Mouse (Mus musculus) CH12.LX (cell line): ENCODE data around the gene Tut7. TPM values are rescaled to one million over a fixed set of nuclear protein-coding genes. Genes with fewer than 3 reads are reported as not detected.
"Not testable (repeated sequence)": the region's sequence is repeated elsewhere in the genome, so short reads cannot be mapped to it uniquely, and the experiment has no call there.

ENCODE experiments used
- DNase-seq: peaks from one replicate; pipeline ENCODE4 v3.0.0-alpha.2; 2013; ENCODE audit errors: extremely low read depth
- H3K27ac ChIP-seq: 2 replicates; pipeline ENCODE4 v1.5.1; 2012; ENCODE audit warnings: low read depth, mild to moderate bottlenecking, control low read depth, moderate library complexity; ENCODE audit not compliant: insufficient read depth
- H3K27me3 ChIP-seq: replicated peaks from 2 replicates; pipeline ENCODE3; 2012; ENCODE audit warnings: inconsistent platforms
- H3K36me3 ChIP-seq, 2 experiments: replicated peaks in 1 of 2; 2 replicates each; pipeline versions ENCODE3 to v1.6.1; 2012; ENCODE audit warnings: inconsistent platforms in 1 of 2, low read length in 1 of 2, mild to moderate bottlenecking in 1 of 2, mixed read lengths in 1 of 2, moderate library complexity in 1 of 2; ENCODE audit not compliant: control insufficient read depth in 1 of 2, insufficient read depth in 1 of 2
- H3K4me1 ChIP-seq, 2 experiments: 2 replicates each; pipeline ENCODE4 v1.6.1; 2012; ENCODE audit warnings: inconsistent platforms in 1 of 2, moderate library complexity in 1 of 2; ENCODE audit not compliant: insufficient read depth in 2 of 2, control insufficient read depth in 1 of 2
- H3K4me2 ChIP-seq: 2 replicates; pipeline ENCODE4 v1.6.1; 2012; ENCODE audit warnings: low read depth, mild to moderate bottlenecking, control low read depth; ENCODE audit not compliant: poor library complexity, insufficient read depth, severe bottlenecking
- H3K4me3 ChIP-seq, 3 experiments: fragments of 150-350 bp in 1 of 3; sonication (generic) in 1 of 3; replicated peaks in 1 of 3; 2 replicates each; pipeline versions ENCODE3 to v1.5.1; 2011 to 2012; ENCODE audit warnings: low read depth in 2 of 3, low read length in 2 of 3, mild to moderate bottlenecking in 2 of 3, moderate library complexity in 2 of 3, control low read depth in 1 of 3, improper control_type of control experiment in 1 of 3, inconsistent platforms in 1 of 3, mixed read lengths in 1 of 3; ENCODE audit not compliant: poor library complexity in 1 of 3
- H3K79me2 ChIP-seq: replicated peaks from 2 replicates; pipeline ENCODE4 v1.6.1; 2012; ENCODE audit warnings: mild to moderate bottlenecking, moderate library complexity; ENCODE audit not compliant: control insufficient read depth, poor library complexity, insufficient read depth, severe bottlenecking; ENCODE audit errors: extremely low read depth
- H3K9ac ChIP-seq: 2 replicates; pipeline ENCODE4 v1.6.1; 2012; ENCODE audit warnings: low read depth, mild to moderate bottlenecking, control low read depth, moderate library complexity; ENCODE audit not compliant: insufficient read depth
- H3K9me3 ChIP-seq: replicated peaks from 2 replicates; pipeline ENCODE3; 2012; ENCODE audit warnings: low read length, inconsistent platforms, mixed read lengths
- CHD1 ChIP-seq: IDR thresholded peaks from 2 replicates; pipeline ENCODE4 v1.6.1; 2012; ENCODE audit warnings: low read depth, low read length, improper control_type of control experiment, inconsistent platforms
- CHD2 ChIP-seq: IDR thresholded peaks from 2 replicates; pipeline ENCODE4 v1.6.1; 2011; ENCODE audit warnings: low read length, improper control_type of control experiment
- CTCF ChIP-seq, 2 experiments: IDR thresholded peaks in 1 of 2; conservative IDR thresholded peaks in 1 of 2; 2 replicates each; pipeline ENCODE4 v1.5.1; 2011 to 2012; ENCODE audit warnings: low read depth in 2 of 2, low read length in 2 of 2, improper control_type of control experiment in 1 of 2, inconsistent platforms in 1 of 2, mild to moderate bottlenecking in 1 of 2, moderate library complexity in 1 of 2
- IRF4 ChIP-seq: IDR thresholded peaks from 2 replicates; pipeline ENCODE4 v1.6.1; 2014; ENCODE audit warnings: low read depth, mild to moderate bottlenecking, inconsistent platforms, low read length, improper control_type of control experiment
- KAT2A ChIP-seq: IDR thresholded peaks from 2 replicates; pipeline ENCODE4 v1.6.1; 2012; ENCODE audit warnings: low read length, improper control_type of control experiment, inconsistent platforms; ENCODE audit not compliant: insufficient replicate concordance
- MAZ ChIP-seq: IDR thresholded peaks from 2 replicates; pipeline ENCODE4 v1.6.1; 2012; ENCODE audit warnings: low read depth, mild to moderate bottlenecking, inconsistent platforms, low read length, improper control_type of control experiment, moderate library complexity
- MEF2A ChIP-seq: IDR thresholded peaks from 2 replicates; pipeline ENCODE4 v1.6.1; 2014; ENCODE audit warnings: low read depth, mild to moderate bottlenecking, inconsistent platforms, low read length, improper control_type of control experiment, borderline replicate concordance
- NELFE ChIP-seq: IDR thresholded peaks from 2 replicates; pipeline ENCODE4 v1.6.1; 2011; ENCODE audit warnings: low read depth, low read length, improper control_type of control experiment
- PAX5 ChIP-seq: IDR thresholded peaks from 2 replicates; pipeline ENCODE4 v1.6.1; 2012; ENCODE audit warnings: low read length, inconsistent platforms, mixed read lengths
- RAD21 ChIP-seq: IDR thresholded peaks from 2 replicates; pipeline ENCODE4 v1.6.1; 2011; ENCODE audit warnings: low read depth, mild to moderate bottlenecking, low read length, improper control_type of control experiment, moderate library complexity
- SIN3A ChIP-seq: IDR thresholded peaks from 2 replicates; pipeline ENCODE4 v1.6.1; 2012; ENCODE audit warnings: low read length, improper control_type of control experiment, inconsistent platforms
- SMC3 ChIP-seq: IDR thresholded peaks from 2 replicates; pipeline ENCODE4 v1.6.1; 2011; ENCODE audit warnings: low read depth, low read length, improper control_type of control experiment
- TBP ChIP-seq: conservative IDR thresholded peaks from 2 replicates; pipeline ENCODE4 v1.6.1; 2011; ENCODE audit warnings: low read depth, low read length, improper control_type of control experiment
- TCF12 ChIP-seq: IDR thresholded peaks from 2 replicates; pipeline ENCODE4 v1.6.1; 2014; ENCODE audit warnings: low read depth, mild to moderate bottlenecking, inconsistent platforms, low read length, improper control_type of control experiment
- UBTF ChIP-seq: IDR thresholded peaks from 2 replicates; pipeline ENCODE4 v1.6.1; 2012; ENCODE audit warnings: low read depth, mild to moderate bottlenecking, inconsistent platforms, low read length, improper control_type of control experiment, moderate library complexity
- USF1 ChIP-seq: IDR thresholded peaks from 2 replicates; pipeline ENCODE4 v1.6.1; 2014; ENCODE audit warnings: low read depth, mild to moderate bottlenecking, inconsistent platforms, low read length, improper control_type of control experiment
- USF2 ChIP-seq: conservative IDR thresholded peaks from 2 replicates; pipeline ENCODE4 v1.6.1; 2011; ENCODE audit warnings: low read depth, low read length, improper control_type of control experiment
- dilution Hi-C: fragments of 300-500 bp; cut with MboI; formaldehyde crosslinking; loops from 2 replicates; pipeline ENCODE4 v1.14.3; 2020; ENCODE audit warnings: low sequenced_read_pairs; ENCODE audit not compliant: extremely low pct_unique_long_range_greater_than_20kb, extremely low pct_ligation_motif_present
- in situ Hi-C: fragments of 300-500 bp; cut with MboI; formaldehyde crosslinking; loops from 3 replicates; pipeline ENCODE4 v1.14.3; 2019; ENCODE audit warnings: low sequenced_read_pairs, low pct_ligation_motif_present, low pct_unique_long_range_greater_than_20kb, mixed read lengths
- polyA plus RNA-seq: library from polyadenylated mRNA; unstranded; fragments of >175 nt; gene quantifications from 2 replicates; pipeline ENCODE4 v1.2.1, GENCODE M21; 2012; ENCODE audit warnings: low read depth; ENCODE audit not compliant: insufficient read length
- total RNA-seq, 2 experiments: library from RNA; depleted of rRNA; stranded (reverse); fragments of 300-350 nt in 1 of 2; fragments of >200 nt in 1 of 2; gene quantifications; 2 replicates each; pipeline ENCODE4 v1.2.3; 2012 to 2014

Gene Tut7
- total and polyA plus RNA-seq, 3 experiments: 14.3 to 21.6 (median 17.9) TPM

GRCm38 (mm10) chr13:59735190-59735589, 87.8 kb downstream of the Tut7 start:
- in situ Hi-C loops (loop anchor here (25.0 kb wide), 1 partner anchor 1123 kb away; the partner anchor contains the start of gene Slc28a3), dilution Hi-C loops (no loop called here)
- H3K4me1 ChIP-seq: peaks cover 4 to 5% of the 10 kb centered on the region in 2 experiments
- H3K27ac ChIP-seq: no peak overlapping the region
- H3K9me3 ChIP-seq: no peaks in the 10 kb centered on the region
- no peak overlapping the region for H3K9ac ChIP-seq
- peak; percentile 40 for DNase-seq
- no peak overlapping the region for H3K4me3 ChIP-seq
- no peak overlapping the region for H3K4me2 ChIP-seq
- no peaks in the 10 kb centered on the region for H3K36me3 ChIP-seq
- peak in 1 of 2 experiments; percentile 50; a peak in 2 of 4 replicates for TF ChIP-seq CTCF (conservative IDR thresholded peaks at IDR 0.05 in 1 of 2, IDR thresholded peaks at IDR 0.05 in 1 of 2; ENCODE audit: low read depth in 2 of 2, low read length in 2 of 2)
- TF ChIP-seq NELFE: no peak
- no peak for TF ChIP-seq PAX5
- no peak for TF ChIP-seq TBP
- no peak for TF ChIP-seq CHD1
- TF ChIP-seq SIN3A: no peak
- TF ChIP-seq UBTF: no peak
- no peak for TF ChIP-seq CHD2
- no peak for TF ChIP-seq USF2
- no peak; the same call in none of the 2 replicates for TF ChIP-seq RAD21
- TF ChIP-seq MAZ: 0 out of 2 replicates have a peak, but pooled peaks have one; percentile 22
- TF ChIP-seq SMC3: peak; percentile 37
- TF ChIP-seq MEF2A: no peak
- no peak for TF ChIP-seq IRF4
- H3K79me2 ChIP-seq: no peaks in the 10 kb centered on the region
- H3K27me3 ChIP-seq: peaks cover 1% of the 10 kb centered on the region

GRCm38 (mm10) chr13:59734347-59734746, 88.6 kb downstream of the Tut7 start:
- not testable (repeated sequence) for H3K4me2 ChIP-seq
- TF ChIP-seq USF1: peak; percentile 30

GRCm38 (mm10) chr13:59733936-59734335, 89.0 kb downstream of the Tut7 start:
- H3K4me1 ChIP-seq: peaks cover 4 to 5% of the 10 kb centered on the region in 2 experiments
- in situ Hi-C loops: loop anchor here (25.0 kb wide), 1 partner anchor 1122 kb away; the partner anchor contains the start of gene Slc28a3
- no peak overlapping the region for H3K9ac ChIP-seq
- no peak for TF ChIP-seq CTCF (conservative IDR thresholded peaks at IDR 0.05 in 1 of 2, IDR thresholded peaks at IDR 0.05 in 1 of 2; ENCODE audit: low read depth in 2 of 2, low read length in 2 of 2)
- TF ChIP-seq TCF12: no peak
- no peak for TF ChIP-seq PAX5
- no peak for TF ChIP-seq KAT2A
- no peaks in the 10 kb centered on the region for H3K79me2 ChIP-seq
- no peak overlapping the region for H3K4me2 ChIP-seq
- H3K27me3 ChIP-seq: peaks cover 1% of the 10 kb centered on the region
- no peak for DNase-seq
- H3K9me3 ChIP-seq: no peaks in the 10 kb centered on the region
- H3K36me3 ChIP-seq: no peaks in the 10 kb centered on the region
- H3K4me3 ChIP-seq: no peak overlapping the region
- dilution Hi-C loops: no loop called here
- H3K27ac ChIP-seq: no peak overlapping the region

More at GRCm38 (mm10) chr13:59734347-59734746, 88.6 kb downstream of the Tut7 start:
- DNase-seq, H3K79me2 ChIP-seq, H3K9ac ChIP-seq, H3K27me3 ChIP-seq, dilution Hi-C loops, H3K4me1 ChIP-seq, H3K27ac ChIP-seq, H3K4me3 ChIP-seq, H3K9me3 ChIP-seq, H3K36me3 ChIP-seq: not testable (repeated sequence)
- in situ Hi-C loops: loop anchor here (25.0 kb wide), 1 partner anchor 1122 kb away; the partner anchor contains the start of gene Slc28a3
